Mouse (Mus musculus) MEL (cell line): ENCODE results near the gene L1cam. TPM values are rescaled to one million over a fixed set of nuclear protein-coding genes. Genes with fewer than 3 reads are reported as not detected.

Experiments
- DNase-seq: peaks from one replicate; pipeline ENCODE4 v3.0.0; 2011; ENCODE audit warnings: low read depth, low spot score
- H3K27ac ChIP-seq: 2 replicates; pipeline ENCODE4 v1.5.1; 2012; ENCODE audit warnings: low read depth, mild to moderate bottlenecking, control low read depth, low read length, moderate library complexity; ENCODE audit not compliant: control insufficient read depth
- H3K27me3 ChIP-seq, 2 experiments: fragments of 150-350 bp in 1 of 2; sonication (generic) in 1 of 2; 2 replicates each; pipeline ENCODE4 v1.6.1; 2012; ENCODE audit warnings: low read length in 2 of 2, mild to moderate bottlenecking in 2 of 2, improper control_type of control experiment in 1 of 2, moderate library complexity in 1 of 2; ENCODE audit not compliant: insufficient read depth in 2 of 2, control insufficient read depth in 1 of 2
- H3K36me3 ChIP-seq, 2 experiments: 2 replicates each; pipeline ENCODE4 v1.6.1; 2012 to 2014; ENCODE audit warnings: low read length in 2 of 2, improper control_type of control experiment in 1 of 2, inconsistent platforms in 1 of 2, mild to moderate bottlenecking in 1 of 2; ENCODE audit not compliant: insufficient read depth in 2 of 2, control insufficient read depth in 1 of 2
- H3K4me1 ChIP-seq, 2 experiments: fragments of 150-350 bp in 1 of 2; sonication (generic) in 1 of 2; 2 replicates each; pipeline ENCODE4 v1.6.1; 2012; ENCODE audit warnings: low read length in 2 of 2, improper control_type of control experiment in 1 of 2, mild to moderate bottlenecking in 1 of 2; ENCODE audit not compliant: insufficient read depth in 2 of 2, control insufficient read depth in 1 of 2
- H3K4me3 ChIP-seq, 2 experiments: fragments of 150-350 bp in 1 of 2; sonication (generic) in 1 of 2; 2 replicates each; pipeline ENCODE4 v1.5.1; 2012; ENCODE audit warnings: low read depth in 2 of 2, low read length in 2 of 2, mild to moderate bottlenecking in 2 of 2, moderate library complexity in 2 of 2, control low read depth in 1 of 2, improper control_type of control experiment in 1 of 2; ENCODE audit not compliant: control insufficient read depth in 1 of 2, insufficient read depth in 1 of 2
- H3K79me2 ChIP-seq: 2 replicates; pipeline ENCODE4 v1.6.1; 2012; ENCODE audit warnings: mild to moderate bottlenecking, low read length, moderate library complexity; ENCODE audit not compliant: control insufficient read depth, poor library complexity, insufficient read depth
- H3K9ac ChIP-seq: 2 replicates; pipeline ENCODE4 v1.6.1; 2012; ENCODE audit warnings: low read depth, mild to moderate bottlenecking, control low read depth, low read length, moderate library complexity; ENCODE audit not compliant: control insufficient read depth, poor library complexity, severe bottlenecking
- H3K9me3 ChIP-seq: fragments of 150-350 bp; sonication (generic); replicated peaks from 2 replicates; pipeline ENCODE4 v1.6.1; 2012; ENCODE audit warnings: mild to moderate bottlenecking, low read length, improper control_type of control experiment, moderate library complexity; ENCODE audit not compliant: insufficient read depth
- CHD2 ChIP-seq: IDR thresholded peaks from 2 replicates; pipeline ENCODE4 v1.6.1; 2011; ENCODE audit warnings: low read length, improper control_type of control experiment
- E2F4 ChIP-seq: IDR thresholded peaks from 2 replicates; pipeline ENCODE4 v1.6.1; 2011; ENCODE audit warnings: low read depth, low read length, improper control_type of control experiment, borderline replicate concordance
- ELF1 ChIP-seq: IDR thresholded peaks from 2 replicates; pipeline ENCODE4 v1.6.1; 2014; ENCODE audit warnings: low read depth, mild to moderate bottlenecking, inconsistent platforms, low read length, improper control_type of control experiment, moderate library complexity
- ETS1 ChIP-seq: IDR thresholded peaks from 2 replicates; pipeline ENCODE4 v1.6.1; 2012; ENCODE audit warnings: low read depth, mild to moderate bottlenecking, inconsistent platforms, low read length, improper control_type of control experiment, moderate library complexity
- GABPA ChIP-seq: IDR thresholded peaks from 2 replicates; pipeline ENCODE4 v1.6.1; 2012; ENCODE audit warnings: low read depth, mild to moderate bottlenecking, inconsistent platforms, low read length, improper control_type of control experiment, moderate library complexity
- GATA1 ChIP-seq: IDR thresholded peaks from 2 replicates; pipeline ENCODE4 v1.6.1; 2011; ENCODE audit warnings: low read depth, low read length, improper control_type of control experiment
- JUND ChIP-seq: IDR thresholded peaks from 2 replicates; pipeline ENCODE4 v1.6.1; 2011; ENCODE audit warnings: low read depth, mild to moderate bottlenecking, improper control_type of control experiment, low read length
- KAT2A ChIP-seq: conservative IDR thresholded peaks from 2 replicates; pipeline ENCODE4 v1.6.1; 2012; ENCODE audit warnings: low read depth, low read length, improper control_type of control experiment, inconsistent platforms
- MAFK ChIP-seq: IDR thresholded peaks from 2 replicates; pipeline ENCODE4 v1.6.1; 2011; ENCODE audit warnings: low read depth, mild to moderate bottlenecking, low read length, improper control_type of control experiment, borderline replicate concordance
- MAZ ChIP-seq: IDR thresholded peaks from 2 replicates; pipeline ENCODE4 v1.6.1; 2012; ENCODE audit warnings: low read depth, mild to moderate bottlenecking, inconsistent platforms, low read length, improper control_type of control experiment
- NRF1 ChIP-seq: IDR thresholded peaks from 2 replicates; pipeline ENCODE4 v1.6.1; 2014; ENCODE audit warnings: low read depth, mild to moderate bottlenecking, inconsistent platforms, low read length, improper control_type of control experiment, moderate library complexity; ENCODE audit not compliant: poor library complexity, insufficient read depth, severe bottlenecking
- POLR2AphosphoS2 ChIP-seq: IDR thresholded peaks from 2 replicates; pipeline ENCODE4 v1.6.1; 2011; ENCODE audit warnings: low read length, improper control_type of control experiment
- POLR2AphosphoS5 ChIP-seq: IDR thresholded peaks from 2 replicates; pipeline ENCODE4 v1.6.1; 2012; ENCODE audit warnings: low read depth, borderline replicate concordance, mild to moderate bottlenecking, inconsistent platforms, low read length, moderate library complexity, mixed read lengths
- TAL1 ChIP-seq: IDR thresholded peaks from 2 replicates; pipeline ENCODE4 v1.6.1; 2012; ENCODE audit warnings: mild to moderate bottlenecking, inconsistent platforms, low read length, moderate library complexity, mixed read lengths
- UBTF ChIP-seq: IDR thresholded peaks from 2 replicates; pipeline ENCODE4 v1.6.1; 2012; ENCODE audit warnings: low read depth, mild to moderate bottlenecking, inconsistent platforms, low read length, improper control_type of control experiment, moderate library complexity, borderline replicate concordance; ENCODE audit not compliant: insufficient read depth
- ZC3H11A ChIP-seq: IDR thresholded peaks from 2 replicates; pipeline ENCODE4 v1.6.1; 2012; ENCODE audit warnings: low read depth, mild to moderate bottlenecking, inconsistent platforms, low read length, improper control_type of control experiment
- ZMIZ1 ChIP-seq: IDR thresholded peaks from 2 replicates; pipeline ENCODE4 v1.6.1; 2012; ENCODE audit warnings: low read depth, mild to moderate bottlenecking, inconsistent platforms, low read length, improper control_type of control experiment, moderate library complexity
- polyA plus RNA-seq, 2 experiments: library from polyadenylated mRNA; stranded (reverse) in 1 of 2; unstranded in 1 of 2; fragments of >175 nt in 1 of 2; fragments of >200 nt in 1 of 2; gene quantifications; 2 replicates each; pipeline versions ENCODE4 v1.2.1 to v1.2.4; 2012; ENCODE audit warnings: low replicate concordance in 2 of 2, low read depth in 1 of 2; ENCODE audit not compliant: insufficient read length in 2 of 2, insufficient read depth in 1 of 2, missing spikeins in 1 of 2
- total RNA-seq: library from RNA; depleted of rRNA; stranded (reverse); fragments of 300-350 nt; gene quantifications from 2 replicates; pipeline ENCODE4 v1.2.3, GENCODE M21; 2012

The L1cam gene
- total and polyA plus RNA-seq, 3 experiments, result 0.73 to 0.96 TPM; not detected in 1

GRCm38 (mm10) chrX:73854326-73855086 lies 41.4 kb downstream of the L1cam start:
- H3K9me3 ChIP-seq, result no peaks in the 10 kb centered on the region
- no peaks in the 10 kb centered on the region for H3K4me1 ChIP-seq
- H3K27ac ChIP-seq, result no peak overlapping the region
- DNase-seq, result no peak
- no peaks in the 10 kb centered on the region for H3K79me2 ChIP-seq
- no peaks in the 10 kb centered on the region for H3K27me3 ChIP-seq
- H3K36me3 ChIP-seq, result no peaks in the 10 kb centered on the region
- no peak overlapping the region for H3K4me3 ChIP-seq
- no peak overlapping the region for H3K9ac ChIP-seq
- no peak for TF ChIP-seq CHD2
- TF ChIP-seq JUND, result no peak
- TF ChIP-seq KAT2A, result no peak

GRCm38 (mm10) chrX:73836691-73837090 lies 59.2 kb downstream of the L1cam start:
- no peak for DNase-seq
- TF ChIP-seq UBTF (no peak), ZC3H11A (no peak), POLR2AphosphoS2 (no peak), TAL1 (no peak), E2F4 (no peak), GATA1 (no peak), ETS1 (no peak), MAFK (no peak), POLR2AphosphoS5 (no peak), NRF1 (no peak), GABPA (no peak), MAZ (no peak), ELF1 (no peak), ZMIZ1 (no peak)
- no peaks in the 10 kb centered on the region for H3K36me3 ChIP-seq
- no peak overlapping the region for H3K27ac ChIP-seq
- no peaks in the 10 kb centered on the region for H3K79me2 ChIP-seq
- no peaks in the 10 kb centered on the region for H3K9me3 ChIP-seq
- H3K4me1 ChIP-seq, result no peaks in the 10 kb centered on the region
- no peak overlapping the region for H3K4me3 ChIP-seq
- no peak overlapping the region for H3K9ac ChIP-seq
- no peaks in the 10 kb centered on the region for H3K27me3 ChIP-seq
